Mouse (Mus musculus): ENCODE data around the gene Xxylt1. TPM values are rescaled to one million over a fixed set of nuclear protein-coding genes. Genes with fewer than 3 reads are reported as not detected.
A peak's percentile ranks its signal among the peaks of the same experiment; 100 is the strongest.

Xxylt1 gene
- total RNA-seq, 2 experiments from 2014 or later = 22.5 to 23.2 TPM

- no peak for DNase-seq (ENCODE audit: low spot score in 2 of 2)
These were observed 86.9 kb downstream of the Xxylt1 start for GRCm38 (mm10) chr16:30994296-30994695.

- no peak for DNase-seq (ENCODE audit: low spot score in 2 of 2)
These were observed 88.7 kb downstream of the Xxylt1 start for GRCm38 (mm10) chr16:30992568-30992967.

GRCm38 (mm10) chr16:30990661-30991060, 90.6 kb downstream of the Xxylt1 start:
- no peak for DNase-seq (ENCODE audit: low spot score in 2 of 2)

- no peak for DNase-seq (ENCODE audit: low spot score in 2 of 2)
These were observed 93.0 kb downstream of the Xxylt1 start for GRCm38 (mm10) chr16:30988225-30988624.

- DNase-seq (ENCODE audit: low spot score in 2 of 2) = no peak
These were observed 93.5 kb downstream of the Xxylt1 start for GRCm38 (mm10) chr16:30987684-30988083.

GRCm38 (mm10) chr16:30984826-30985545, 96.2 kb downstream of the Xxylt1 start:
- no peak for DNase-seq (ENCODE audit: low spot score in 2 of 2)

GRCm38 (mm10) chr16:30984101-30984500, 97.1 kb downstream of the Xxylt1 start:
- peak in 1 of 2 experiments; percentile 46 for DNase-seq (ENCODE audit: low spot score in 2 of 2)

- peak; percentile 65 to 77 for DNase-seq (ENCODE audit: low spot score in 2 of 2)
These were observed 97.5 kb downstream of the Xxylt1 start for GRCm38 (mm10) chr16:30983699-30984098.

- no peak for DNase-seq (ENCODE audit: low spot score in 2 of 2)
These were observed 98.0 kb downstream of the Xxylt1 start for GRCm38 (mm10) chr16:30983281-30983680.

- DNase-seq (ENCODE audit: low spot score in 2 of 2) = no peak
These were observed 99.9 kb downstream of the Xxylt1 start for GRCm38 (mm10) chr16:30981345-30981744.

- no peak for DNase-seq (ENCODE audit: low spot score in 2 of 2)
These were observed 101.3 kb downstream of the Xxylt1 start for GRCm38 (mm10) chr16:30979905-30980304.

GRCm38 (mm10) chr16:30977728-30978127, 103.5 kb downstream of the Xxylt1 start:
- no peak for DNase-seq (ENCODE audit: low spot score in 2 of 2)

- DNase-seq (ENCODE audit: low spot score in 2 of 2) = peak; percentile 93 to 97
These were observed 104.0 kb downstream of the Xxylt1 start for GRCm38 (mm10) chr16:30977186-30977585.

- DNase-seq (ENCODE audit: low spot score in 2 of 2) = no peak
These were observed 106.7 kb downstream of the Xxylt1 start for GRCm38 (mm10) chr16:30974549-30974948.

GRCm38 (mm10) chr16:30973416-30973815, 107.8 kb downstream of the Xxylt1 start:
- no peak for DNase-seq (ENCODE audit: low spot score in 2 of 2)

GRCm38 (mm10) chr16:30971950-30972541, 109.2 kb downstream of the Xxylt1 start:
- DNase-seq (ENCODE audit: low spot score in 2 of 2) = no peak

- DNase-seq (ENCODE audit: low spot score in 2 of 2) = peak; percentile 39 to 58
These were observed 111.8 kb downstream of the Xxylt1 start for GRCm38 (mm10) chr16:30969266-30970064.

GRCm38 (mm10) chr16:30968402-30969151, 112.7 kb downstream of the Xxylt1 start:
- DNase-seq (ENCODE audit: low spot score in 2 of 2) = no peak

- DNase-seq (ENCODE audit: low spot score in 2 of 2) = no peak
These were observed 114.5 kb downstream of the Xxylt1 start for GRCm38 (mm10) chr16:30966684-30967083.

- no peak for DNase-seq (ENCODE audit: low spot score in 2 of 2)
These were observed 116.3 kb downstream of the Xxylt1 start for GRCm38 (mm10) chr16:30964891-30965290.

GRCm38 (mm10) chr16:30964411-30964810, 116.8 kb downstream of the Xxylt1 start:
- DNase-seq (ENCODE audit: low spot score in 2 of 2) = no peak
